Mouse (Mus musculus) neural tube, embryonic 15.5 days (tissue): ENCODE data around the gene Selenow. TPM values are rescaled to one million over a fixed set of nuclear protein-coding genes. Genes with fewer than 3 reads are reported as not detected.

ENCODE experiments used
- ATAC-seq: fragments of 200-750 bp; cut with Nextera tagmentation; 2 replicates; pipeline ENCODE4 v1.8.0; 2017; ENCODE audit warnings: mild to moderate bottlenecking, moderate TSS enrichment, moderate library complexity; ENCODE audit not compliant: low FRiP score
- H3K27ac ChIP-seq: fragments of 300-500 bp; sonication (generic); replicated peaks from 2 replicates; pipeline ENCODE4 v1.5.1; 2015; ENCODE audit warnings: mild to moderate bottlenecking, inconsistent platforms
- H3K27me3 ChIP-seq: fragments of 300-500 bp; sonication (generic); replicated peaks from 2 replicates; pipeline ENCODE4 v1.6.1; 2015; ENCODE audit warnings: inconsistent platforms
- H3K36me3 ChIP-seq: fragments of 300-500 bp; sonication (generic); 2 replicates; pipeline ENCODE4 v1.6.1; 2015; ENCODE audit warnings: inconsistent platforms
- H3K4me1 ChIP-seq: fragments of 300-500 bp; sonication (generic); 2 replicates; pipeline ENCODE4 v1.6.1; 2015; ENCODE audit warnings: inconsistent platforms
- H3K4me2 ChIP-seq: fragments of 300-500 bp; sonication (generic); 2 replicates; pipeline ENCODE4 v1.6.1; 2015; ENCODE audit warnings: inconsistent platforms, mild to moderate bottlenecking, moderate library complexity
- H3K4me3 ChIP-seq: fragments of 300-500 bp; sonication (generic); replicated peaks from 2 replicates; pipeline ENCODE4 v1.5.1; 2015; ENCODE audit warnings: mild to moderate bottlenecking, inconsistent platforms
- H3K9ac ChIP-seq: fragments of 300-500 bp; sonication (generic); replicated peaks from 2 replicates; pipeline ENCODE4 v1.6.1; 2015; ENCODE audit warnings: mild to moderate bottlenecking, inconsistent platforms
- H3K9me3 ChIP-seq: fragments of 300-500 bp; sonication (generic); replicated peaks from 2 replicates; pipeline ENCODE4 v1.6.1; 2016; ENCODE audit warnings: inconsistent platforms
- WGBS: fragments of 180-500 bp; shearing (Covaris S2); methylation state at CpG from one replicate; pipeline ENCODE4 v1.1.7; 2015; ENCODE audit warnings: mixed read lengths; 5-methylcytosine and 5-hydroxymethylcytosine counted together
- polyA plus RNA-seq: library from polyadenylated mRNA; unstranded; fragments of >200 nt; fragmentation: Nextera tagmentation; extraction: Ambion mirVana; gene quantifications from 2 replicates; pipeline ENCODE4 v1.2.1, GENCODE M21; 2015

Gene Selenow
- polyA plus RNA-seq, 1 experiment from 2014 or later: 1,471 TPM

GRCm38 (mm10) chr7:15884127-15884526 is 38.1 kb downstream of the Selenow start:
- 93% methylated on average over 2 of the region's 2 CpGs for WGBS
- no peak overlapping the region for H3K27ac ChIP-seq
- H3K4me1 ChIP-seq: no peaks in the 10 kb centered on the region
- no peaks in the 10 kb centered on the region for H3K36me3 ChIP-seq
- no peaks in the 10 kb centered on the region for H3K27me3 ChIP-seq
- no peak overlapping the region for H3K9ac ChIP-seq
- no peaks in the 10 kb centered on the region for H3K9me3 ChIP-seq
- no peak overlapping the region for H3K4me2 ChIP-seq
- no peak overlapping the region for H3K4me3 ChIP-seq
- ATAC-seq: no peak

GRCm38 (mm10) chr7:15882317-15882716 is 39.9 kb downstream of the Selenow start, which contains the start of gene Crxos:
Gene Crxos (plus strand): TSS chr7:15882617.
- Histone ChIP-seq H3K27me3 (no peaks in the 10 kb centered on the region), H3K4me2 (no peak within 1 kb of the TSS), H3K36me3 (no peaks in the 10 kb centered on the region), H3K4me3 (no peak within 1 kb of the TSS), H3K27ac (no peak within 1 kb of the TSS), H3K4me1 (no peaks in the 10 kb centered on the region), H3K9me3 (no peaks in the 10 kb centered on the region), H3K9ac (no peak within 1 kb of the TSS)
- 95% methylated on average over 2 of the region's 2 CpGs for WGBS
- ATAC-seq: no peak

GRCm38 (mm10) chr7:15881831-15882230 is 40.4 kb downstream of the Selenow start:
- Histone ChIP-seq H3K27ac (no peak overlapping the region), H3K9ac (no peak overlapping the region), H3K36me3 (no peaks in the 10 kb centered on the region), H3K4me3 (no peak overlapping the region), H3K4me2 (no peak overlapping the region), H3K4me1 (no peaks in the 10 kb centered on the region), H3K9me3 (no peaks in the 10 kb centered on the region), H3K27me3 (no peaks in the 10 kb centered on the region)
- no peak for ATAC-seq
- 82% methylated on average over 3 of the region's 3 CpGs for WGBS

GRCm38 (mm10) chr7:15881388-15881787 is 40.8 kb downstream of the Selenow start:
- no peaks in the 10 kb centered on the region for H3K36me3 ChIP-seq
- H3K9me3 ChIP-seq: no peaks in the 10 kb centered on the region
- no peak overlapping the region for H3K27ac ChIP-seq
- no peak overlapping the region for H3K4me3 ChIP-seq
- 24% methylated on average over 7 of the region's 7 CpGs for WGBS
- no peak overlapping the region for H3K4me2 ChIP-seq
- no peaks in the 10 kb centered on the region for H3K4me1 ChIP-seq
- no peaks in the 10 kb centered on the region for H3K27me3 ChIP-seq
- H3K9ac ChIP-seq: no peak overlapping the region
- ATAC-seq: no peak

GRCm38 (mm10) chr7:15879756-15880155 is 42.4 kb downstream of the Selenow start, which contains the start of gene Crx:
Gene Crx (minus strand): TSS chr7:15879968.
- Histone ChIP-seq H3K4me1 (no peaks in the 10 kb centered on the region), H3K9me3 (no peaks in the 10 kb centered on the region), H3K27ac (no peak within 1 kb of the TSS), H3K27me3 (no peaks in the 10 kb centered on the region), H3K4me3 (no peak within 1 kb of the TSS), H3K9ac (no peak within 1 kb of the TSS), H3K4me2 (no peak within 1 kb of the TSS), H3K36me3 (no peaks in the 10 kb centered on the region)
- ATAC-seq: no peak
- WGBS: 44% methylated on average over 4 of the region's 4 CpGs

Other genes starting within 250 kb of the Selenow start
- not detected in 2 replicates for gene Obox5, start 172.3 kb downstream of the Selenow start, polyA plus RNA-seq
- not detected in 2 replicates for gene Obox6, start 82.7 kb downstream of the Selenow start, polyA plus RNA-seq
- not detected in 2 replicates for gene Crx, start 42.4 kb downstream of the Selenow start, polyA plus RNA-seq
- gene Crxos, start 39.8 kb downstream of the Selenow start, polyA plus RNA-seq: not detected in 2 replicates
- 108 and 127 TPM in 2 replicates for gene Nop53, start 23.7 kb upstream of the Selenow start, polyA plus RNA-seq
- gene Ehd2, start 45.2 kb upstream of the Selenow start, polyA plus RNA-seq: 9.2 and 14.8 TPM in 2 replicates
- 6.6 and 7.3 TPM in 2 replicates for gene Bicra, start 125.5 kb upstream of the Selenow start, polyA plus RNA-seq
- gene Zfp541, start 139.4 kb upstream of the Selenow start, polyA plus RNA-seq: 0.15 and 0.17 TPM in 2 replicates
- gene Napa, start 176.1 kb upstream of the Selenow start, polyA plus RNA-seq: 236 and 238 TPM in 2 replicates
- 45.8 and 48.1 TPM in 2 replicates for gene Kptn, start 197.5 kb upstream of the Selenow start, polyA plus RNA-seq
- 1.2 and 1.4 TPM in 2 replicates for gene Slc8a2, start 207.4 kb upstream of the Selenow start, polyA plus RNA-seq